In genomic region chr8:10866696-10867395, GRCm38 (mm10) we compare ENCODE assay signal across 27 mouse cellular contexts.
A peak's percentile ranks its signal among the peaks of the same experiment; 100 is the strongest.
DNase-seq lines count a peak whose midpoint lies in the region; ATAC-seq and TF ChIP-seq lines count a peak whose summit lies in the region.
"Had no signal": no experiment of that assay in that cellular context is flagged by ENCODE, and none has a peak within 500 bp of the region (broad histone marks: within the 10 kb centered on the region; RNA-seq: fewer than 3 reads in every experiment).

No protein-coding gene starts in this region.

- H3K27ac ChIP-seq in liver, adult 2 months (replicated peaks; ENCODE audit: insufficient read depth, low read depth, low read length), result peak overlapping the region; percentile 84
- H3K27ac ChIP-seq in intestine, embryonic 15.5 days, result peak overlapping the region; percentile 76
- peak overlapping the region; percentile 38; the same call in 1 of the 2 replicates for H3K27ac ChIP-seq in liver, embryonic 12.5 days
- no peak overlapping the region for H3K27ac ChIP-seq in thymus, adult 2 months (ENCODE audit: control insufficient read depth, insufficient read depth, low read length)
- H3K27ac ChIP-seq: embryonic facial prominence, embryonic 12.5 days; liver, embryonic 14.5 days; midbrain, embryonic 12.5 days; stomach, postnatal 0 days had no signal

- peak; percentile 52 for ATAC-seq in intestine, embryonic 15.5 days
- ATAC-seq in liver, embryonic 12.5 days, result no peak
- no peak for ATAC-seq in frontal cortex, adult (ENCODE audit: low TSS enrichment)
- ATAC-seq: CD4-positive, CD25-positive, alpha-beta regulatory T cell, adult 4 months; forebrain, embryonic 15.5 days; inflammation-experienced regulatory T-cells, adult 6 months had no signal

- TF ChIP-seq CTCF in liver, adult 2 months (IDR thresholded peaks at IDR 0.05; ENCODE audit: low read depth, low read length), result no peak
- TF ChIP-seq CTCF in thymus, adult 2 months (IDR thresholded peaks at IDR 0.05; ENCODE audit: borderline replicate concordance, control insufficient read depth, extremely low read depth, insufficient read depth, low read length, poor library complexity), result no peak

- no peaks in the 10 kb centered on the region for H3K27me3 ChIP-seq in liver, adult 2 months (ENCODE audit: control insufficient read depth, insufficient read depth, low read length)
- no peaks in the 10 kb centered on the region for H3K27me3 ChIP-seq in intestine, embryonic 15.5 days (replicated peaks)
- peaks cover 48% of the 10 kb centered on the region for H3K27me3 ChIP-seq in liver, embryonic 12.5 days (replicated peaks)
- no peaks in the 10 kb centered on the region for H3K27me3 ChIP-seq in thymus, adult 2 months (ENCODE audit: control insufficient read depth, insufficient read depth, low read length)
- H3K27me3 ChIP-seq: embryonic facial prominence, embryonic 12.5 days; forebrain, embryonic 15.5 days; hindbrain, embryonic 15.5 days had no signal

- H3K4me3 ChIP-seq in liver, adult 2 months (ENCODE audit: insufficient read depth, low read depth, low read length), result no peak overlapping the region
- no peak overlapping the region for H3K4me3 ChIP-seq in intestine, embryonic 15.5 days (replicated peaks)
- H3K4me3 ChIP-seq in liver, embryonic 12.5 days, result no peak overlapping the region
- no peak overlapping the region for H3K4me3 ChIP-seq in thymus, adult 2 months (ENCODE audit: control insufficient read depth, insufficient read depth, low read length)
- H3K4me3 ChIP-seq: embryonic facial prominence, embryonic 12.5 days; forebrain, embryonic 15.5 days; hindbrain, embryonic 10.5 days; hindbrain, embryonic 15.5 days; midbrain, embryonic 12.5 days had no signal

- DNase-seq in liver, adult 2 months (ENCODE audit: extremely low read depth, low read depth, low spot score), result no peak
- DNase-seq in liver, result no peak
- DNase-seq in mesoderm, embryonic 11.5 days (ENCODE audit: low read depth, low spot score), result peak; percentile 47
- DNase-seq in thymus, adult 2 months, result no peak
- no peak for DNase-seq in left cerebral cortex, adult 8-10 months (ENCODE audit: low spot score in 2 of 2)
- DNase-seq: adrenal gland, postnatal 14 days; cerebellum, adult 11 months; cerebellum, adult 9-11 months; heart, postnatal 14 days; layer of hippocampus, postnatal 36 days; lung, postnatal 36 days; retina, postnatal 1 day; right cerebral cortex, postnatal 25 days; spleen, adult 18-20 months; thymus, postnatal 4 days had no signal

- no peak overlapping the region for H3K9ac ChIP-seq in liver, adult 2 months (ENCODE audit: low read depth, low read length)
- no peak overlapping the region for H3K9ac ChIP-seq in intestine, embryonic 15.5 days
- H3K9ac ChIP-seq in liver, embryonic 12.5 days, result no peak overlapping the region
- H3K9ac ChIP-seq: embryonic facial prominence, embryonic 12.5 days; forebrain, embryonic 15.5 days; hindbrain, embryonic 15.5 days; liver, embryonic 14.5 days; midbrain, embryonic 12.5 days had no signal

- no peak for TF ChIP-seq POLR2A in liver, adult 2 months (IDR thresholded peaks at IDR 0.05; ENCODE audit: extremely low read depth, insufficient read depth, low read length)
- TF ChIP-seq POLR2A in thymus, adult 2 months (IDR thresholded peaks at IDR 0.05; ENCODE audit: control insufficient read depth, extremely low read depth, insufficient read depth, low read length, poor library complexity), result no peak

- peak overlapping the region; percentile 12; the same call in 1 of the 2 replicates for H3K4me2 ChIP-seq in intestine, embryonic 15.5 days (replicated peaks)
- no peak overlapping the region for H3K4me2 ChIP-seq in liver, embryonic 12.5 days
- H3K4me2 ChIP-seq: embryonic facial prominence, embryonic 12.5 days; forebrain, embryonic 15.5 days; hindbrain, embryonic 15.5 days; midbrain, embryonic 12.5 days had no signal

- no peaks in the 10 kb centered on the region for H3K79me2 ChIP-seq in liver, adult 2 months (ENCODE audit: control insufficient read depth, insufficient read depth, low read length)

- 73% methylated on average over 7 of the region's 7 CpGs for WGBS in liver, adult 2 months
- 28% methylated on average over 7 of the region's 7 CpGs for WGBS in intestine, embryonic 15.5 days
- 55% methylated on average over 7 of the region's 7 CpGs for WGBS in liver, embryonic 12.5 days (ENCODE audit: insufficient replicate concordance)
- 83% methylated on average over 7 of the region's 7 CpGs for WGBS in thymus, adult 2 months

- no peaks in the 10 kb centered on the region for H3K9me3 ChIP-seq in intestine, embryonic 15.5 days
- H3K9me3 ChIP-seq in liver, embryonic 12.5 days (replicated peaks), result no peaks in the 10 kb centered on the region
- H3K9me3 ChIP-seq: embryonic facial prominence, embryonic 12.5 days; forebrain, embryonic 15.5 days; hindbrain, embryonic 10.5 days; hindbrain, embryonic 15.5 days; midbrain, embryonic 12.5 days had no signal

- H3K4me1 ChIP-seq in liver, adult 2 months (ENCODE audit: control insufficient read depth, insufficient read depth, low read length), result peaks cover 18% of the 10 kb centered on the region
- peaks cover 31% of the 10 kb centered on the region for H3K4me1 ChIP-seq in intestine, embryonic 15.5 days (replicated peaks)
- peaks cover 12% of the 10 kb centered on the region; the same call in 1 of the 2 replicates for H3K4me1 ChIP-seq in liver, embryonic 12.5 days
- peaks cover 5% of the 10 kb centered on the region for H3K4me1 ChIP-seq in thymus, adult 2 months (replicated peaks; ENCODE audit: control insufficient read depth, insufficient read depth, low read length)

- H3K36me3 ChIP-seq in liver, adult 2 months (ENCODE audit: control insufficient read depth, insufficient read depth, low read length), result no peaks in the 10 kb centered on the region
- no peaks in the 10 kb centered on the region for H3K36me3 ChIP-seq in intestine, embryonic 15.5 days
- no peaks in the 10 kb centered on the region for H3K36me3 ChIP-seq in liver, embryonic 12.5 days
- no peaks in the 10 kb centered on the region for H3K36me3 ChIP-seq in thymus, adult 2 months (ENCODE audit: control insufficient read depth, insufficient read depth, low read length)
- H3K36me3 ChIP-seq: embryonic facial prominence, embryonic 12.5 days; forebrain, embryonic 15.5 days; hindbrain, embryonic 10.5 days; hindbrain, embryonic 15.5 days; midbrain, embryonic 12.5 days had no signal
